8 mouse cellular contexts compared by ENCODE assay signal in genomic region chr12:73462091-73462490, GRCm38 (mm10).
A peak's percentile ranks its signal among the peaks of the same experiment; 100 is the strongest.
DNase-seq lines count a peak whose midpoint lies in the region; ATAC-seq lines count a peak whose summit lies in the region.

No protein-coding gene starts in this region.

- no peaks in the 10 kb centered on the region for H3K27me3 ChIP-seq in heart, embryonic 16.5 days (ENCODE audit: control insufficient read depth, insufficient read depth, low read length)
- peaks cover 6% of the 10 kb centered on the region; the same call in 1 of the 2 replicates for H3K27me3 ChIP-seq in limb, embryonic 13.5 days

- WGBS in heart, embryonic 16.5 days: 34% methylated on average over 5 of the region's 5 CpGs
- 46% methylated on average over 5 of the region's 5 CpGs for WGBS in limb, embryonic 13.5 days

- H3K36me3 ChIP-seq in heart, embryonic 16.5 days (ENCODE audit: control insufficient read depth, insufficient read depth): no peaks in the 10 kb centered on the region
- H3K36me3 ChIP-seq in limb, embryonic 13.5 days: no peaks in the 10 kb centered on the region

- peak overlapping the region; percentile 30; the same call in 1 of the 2 replicates for H3K27ac ChIP-seq in heart, embryonic 16.5 days (ENCODE audit: low read length)
- peak overlapping the region; percentile 53; the same call in 1 of the 2 replicates for H3K27ac ChIP-seq in limb, embryonic 13.5 days

- DNase-seq in cerebellum, adult 9-11 months: peak; percentile 18
- DNase-seq in cerebellum, adult 9-10 months: no peak
- DNase-seq in urinary bladder, postnatal 14 days (ENCODE audit: low spot score): peak; percentile 41
- no peak for DNase-seq in urinary bladder, adult 2 months (ENCODE audit: low spot score)
- DNase-seq in spleen, postnatal 10 days (ENCODE audit: low spot score in 2 of 2): no peak

- H3K4me1 ChIP-seq in heart, embryonic 16.5 days (ENCODE audit: control insufficient read depth, insufficient read depth, low read length): peaks cover 6% of the 10 kb centered on the region
- peaks cover 37% of the 10 kb centered on the region for H3K4me1 ChIP-seq in limb, embryonic 13.5 days

- peak overlapping the region; percentile 42 for H3K9ac ChIP-seq in heart, embryonic 16.5 days (ENCODE audit: low read length)
- H3K9ac ChIP-seq in limb, embryonic 13.5 days: peak overlapping the region; percentile 0; the same call in 1 of the 2 replicates

- no peak overlapping the region for H3K4me2 ChIP-seq in heart, embryonic 16.5 days (ENCODE audit: low read depth, low read length)
- H3K4me2 ChIP-seq in limb, embryonic 13.5 days (replicated peaks): no peak overlapping the region

- H3K4me3 ChIP-seq in heart, embryonic 16.5 days (ENCODE audit: low read length): no peak overlapping the region
- no peak overlapping the region for H3K4me3 ChIP-seq in limb, embryonic 13.5 days

- peak; percentile 85 for ATAC-seq in heart, embryonic 16.5 days (replicated peaks; ENCODE audit: extremely low read depth, insufficient read depth, low FRiP score)
- ATAC-seq in limb, embryonic 13.5 days (ENCODE audit: low FRiP score, low read depth): no peak
- no peak for ATAC-seq in monocyte, adult 5-6 weeks (replicated peaks; ENCODE audit: insufficient number of reproducible peaks, low FRiP score, low TSS enrichment, poor library complexity, severe bottlenecking)

- no peaks in the 10 kb centered on the region for H3K9me3 ChIP-seq in heart, embryonic 16.5 days (replicated peaks; ENCODE audit: control insufficient read depth, low read length)
- no peaks in the 10 kb centered on the region for H3K9me3 ChIP-seq in limb, embryonic 13.5 days

Comparison
In these comparisons a context has a peak if more than half of its experiments do, and no peak if none do; other contexts are left out.
1. DNase-seq: peak in cerebellum, adult 9-11 months (single experiment) and urinary bladder, postnatal 14 days (single experiment); none in cerebellum, adult 9-10 months (single experiment), urinary bladder, adult 2 months (single experiment) and spleen, postnatal 10 days (0 of 2).